Mouse (Mus musculus): ENCODE measurements around the gene Nfasc. TPM values are rescaled to one million over a fixed set of nuclear protein-coding genes. Genes with fewer than 3 reads are reported as not detected.

Nfasc gene
- polyA plus RNA-seq, 1 experiment: 0.67 TPM

DNA sequence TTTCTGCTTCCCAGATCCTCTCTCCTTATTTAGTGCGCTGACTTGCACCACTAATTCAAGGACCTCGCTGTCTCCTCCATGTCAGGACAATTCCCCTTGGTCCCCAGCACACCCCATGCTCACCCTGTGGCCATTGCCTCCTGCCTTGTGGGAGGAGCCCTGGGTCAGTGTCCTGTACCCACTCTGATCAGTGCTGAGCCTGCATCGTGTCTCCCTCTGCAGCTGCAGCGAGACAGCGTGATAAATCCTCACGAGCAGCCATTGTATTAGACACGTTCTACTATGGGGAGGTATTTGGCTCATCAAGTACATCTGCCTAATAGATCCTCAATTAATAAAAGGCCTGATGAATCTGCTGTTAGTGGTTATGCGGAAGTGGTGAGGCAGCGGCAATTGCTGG is 86.8 kb downstream of the Nfasc start:
- TF ChIP-seq POLR2A (IDR thresholded peaks at IDR 0.05; ENCODE audit: low read depth, low read length) (no peak), CTCF (IDR thresholded peaks at IDR 0.05; ENCODE audit: borderline replicate concordance, insufficient read depth, low read length) (no peak)
- Histone ChIP-seq H3K27ac (ENCODE audit: insufficient read depth, low read length) (no peak overlapping the region), H3K4me1 (ENCODE audit: control insufficient read depth, insufficient read depth, low read length) (no peaks in the 10 kb centered on the region), H3K4me3 (ENCODE audit: insufficient read depth, low read length) (no peak overlapping the region)

DNA sequence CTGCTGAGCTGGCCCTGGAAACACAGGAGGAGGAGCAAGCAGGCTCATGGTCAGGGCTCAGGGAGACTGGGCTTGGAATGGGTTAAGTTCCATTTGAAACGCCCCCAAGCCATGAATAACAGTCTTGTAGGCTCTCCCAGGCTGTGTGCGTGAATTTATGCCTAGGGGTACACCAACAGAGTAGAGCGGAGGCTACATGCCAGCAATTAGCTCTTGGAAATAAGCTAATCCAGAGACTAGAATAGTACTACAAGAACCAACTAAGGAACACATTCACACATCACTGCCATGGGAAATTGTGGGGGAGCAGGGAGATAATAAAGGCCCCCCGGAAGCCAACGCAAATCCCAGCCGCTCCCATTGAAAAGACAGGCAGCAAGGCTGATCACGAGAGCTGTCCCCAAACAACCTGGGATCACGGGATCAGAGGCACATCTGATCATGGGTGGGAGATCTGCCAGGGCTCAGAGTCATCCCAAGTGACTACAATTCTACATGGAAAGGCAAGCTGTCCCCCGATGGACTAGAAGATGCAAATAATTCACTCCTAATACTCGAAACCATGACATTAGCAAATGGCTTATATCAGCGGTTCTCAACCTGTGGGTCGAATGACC is 87.6 kb downstream of the Nfasc start:
- Histone ChIP-seq H3K4me3 (ENCODE audit: insufficient read depth, low read length) (no peak overlapping the region), H3K4me1 (ENCODE audit: control insufficient read depth, insufficient read depth, low read length) (no peaks in the 10 kb centered on the region), H3K27ac (ENCODE audit: insufficient read depth, low read length) (no peak overlapping the region)
- TF ChIP-seq CTCF (IDR thresholded peaks at IDR 0.05; ENCODE audit: borderline replicate concordance, insufficient read depth, low read length) (no peak), POLR2A (IDR thresholded peaks at IDR 0.05; ENCODE audit: low read depth, low read length) (no peak)

DNA sequence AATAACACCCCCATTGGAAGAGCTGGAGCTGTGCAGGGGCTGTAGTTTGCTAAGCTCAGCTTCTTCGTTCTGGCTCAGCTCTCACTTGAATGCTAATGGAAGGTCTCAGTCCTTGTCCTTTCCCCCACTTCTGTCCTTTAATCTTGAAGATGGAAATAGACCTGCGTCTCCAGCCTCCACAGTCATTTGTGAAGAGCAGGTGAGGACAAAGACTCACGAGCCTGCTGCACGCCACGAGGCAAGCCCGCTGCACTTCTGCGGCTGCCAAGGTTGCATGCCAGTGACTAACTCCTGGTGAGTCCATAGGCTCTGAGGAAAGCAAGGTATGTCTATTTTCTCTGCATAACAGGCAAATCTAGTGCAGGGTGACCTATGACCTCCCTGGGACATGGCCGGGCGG is 88.4 kb downstream of the Nfasc start:
- Histone ChIP-seq H3K27ac (ENCODE audit: insufficient read depth, low read length) (no peak overlapping the region), H3K4me3 (ENCODE audit: insufficient read depth, low read length) (no peak overlapping the region), H3K4me1 (ENCODE audit: control insufficient read depth, insufficient read depth, low read length) (no peaks in the 10 kb centered on the region)
- TF ChIP-seq CTCF (IDR thresholded peaks at IDR 0.05; ENCODE audit: borderline replicate concordance, insufficient read depth, low read length) (no peak), POLR2A (IDR thresholded peaks at IDR 0.05; ENCODE audit: low read depth, low read length) (no peak)

DNA sequence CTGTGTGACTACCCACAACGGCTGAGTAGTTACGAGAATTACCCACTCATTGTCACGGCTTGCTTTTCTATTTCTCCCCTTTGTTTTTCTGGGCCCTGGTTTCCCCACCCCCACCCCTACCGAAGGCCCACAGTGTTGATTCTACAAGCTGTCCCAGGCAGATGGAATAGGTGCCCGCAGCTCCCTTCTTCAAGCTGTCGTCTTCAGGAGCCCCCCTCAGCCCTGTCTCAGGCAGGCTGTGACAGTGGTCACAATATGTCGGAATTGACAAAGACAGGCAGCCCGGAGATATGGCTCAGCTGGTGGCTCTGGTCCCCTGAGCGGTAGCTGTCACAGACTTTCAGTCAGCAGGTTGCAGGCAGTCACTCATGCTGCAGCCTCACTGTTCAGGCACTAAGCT is 90.9 kb downstream of the Nfasc start:
- no peak overlapping the region for H3K27ac ChIP-seq (ENCODE audit: insufficient read depth, low read length)
- no peaks in the 10 kb centered on the region for H3K4me1 ChIP-seq (ENCODE audit: control insufficient read depth, insufficient read depth, low read length)
- TF ChIP-seq CTCF (IDR thresholded peaks at IDR 0.05; ENCODE audit: borderline replicate concordance, insufficient read depth, low read length): no peak
- TF ChIP-seq POLR2A (IDR thresholded peaks at IDR 0.05; ENCODE audit: low read depth, low read length): no peak
- H3K4me3 ChIP-seq (ENCODE audit: insufficient read depth, low read length): no peak overlapping the region

DNA sequence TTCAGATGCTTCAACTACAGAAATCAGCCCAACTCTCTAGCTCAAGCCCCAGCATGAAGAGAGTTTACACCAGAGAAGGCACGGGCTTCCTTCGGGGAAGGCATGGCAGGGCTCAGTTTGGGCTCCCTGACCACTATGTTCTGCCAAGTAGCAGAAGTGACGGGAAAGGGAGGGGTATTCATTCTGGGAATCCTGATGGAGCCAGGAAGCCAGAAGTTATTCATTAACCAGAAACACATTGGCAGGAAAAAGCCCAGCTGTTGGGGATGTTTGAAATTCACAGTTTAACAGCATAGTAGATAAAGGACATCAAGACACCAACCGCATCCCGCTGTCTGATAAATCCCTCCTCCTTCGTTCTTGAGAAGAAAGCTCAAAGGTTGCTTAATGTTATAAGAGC is 93.6 kb downstream of the Nfasc start:
- no peaks in the 10 kb centered on the region for H3K4me1 ChIP-seq (ENCODE audit: control insufficient read depth, insufficient read depth, low read length)
- peak overlapping the region; percentile 13; the same call in 1 of the 2 replicates for H3K27ac ChIP-seq (ENCODE audit: insufficient read depth, low read length)
- no peak overlapping the region for H3K4me3 ChIP-seq (ENCODE audit: insufficient read depth, low read length)
- TF ChIP-seq CTCF (IDR thresholded peaks at IDR 0.05; ENCODE audit: borderline replicate concordance, insufficient read depth, low read length): no peak
- TF ChIP-seq POLR2A (IDR thresholded peaks at IDR 0.05; ENCODE audit: low read depth, low read length): no peak

DNA sequence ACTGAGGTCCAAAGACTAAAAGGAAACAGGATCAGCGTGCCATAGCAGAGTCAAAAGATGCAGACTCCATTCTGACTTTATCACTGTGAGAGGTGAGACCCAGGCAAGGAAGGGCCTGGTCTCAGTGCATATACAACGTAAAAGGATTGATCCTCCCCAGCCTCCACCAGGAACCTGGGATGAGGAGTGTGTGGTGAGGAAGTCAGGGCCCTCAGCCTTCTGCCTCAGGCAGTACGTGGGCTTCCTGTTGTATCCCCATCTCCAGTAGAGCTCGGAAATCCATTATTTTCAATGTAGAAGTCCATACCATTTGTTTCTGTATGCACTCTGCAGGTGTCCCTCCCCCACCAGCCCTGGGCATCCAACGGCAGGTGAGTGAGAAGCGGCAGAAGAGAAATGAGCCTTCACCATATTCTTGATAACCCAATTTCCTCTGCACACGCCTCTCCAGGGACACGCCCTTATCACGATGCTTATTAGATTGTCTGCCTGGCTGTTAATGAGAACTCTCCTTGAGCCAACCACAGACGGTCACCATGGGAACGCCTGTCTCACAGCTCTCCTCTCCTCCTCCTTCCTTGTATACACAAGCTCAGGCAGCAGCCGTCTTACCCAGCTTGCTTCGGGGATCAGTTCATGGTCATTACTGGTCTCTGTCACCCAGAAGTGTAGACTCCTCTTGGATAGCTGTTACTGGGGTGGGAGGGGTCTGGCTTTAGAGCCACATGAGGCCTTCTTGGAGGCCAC is 100.4 kb downstream of the Nfasc start:
- Histone ChIP-seq H3K27ac (ENCODE audit: insufficient read depth, low read length) (no peak overlapping the region), H3K4me1 (ENCODE audit: control insufficient read depth, insufficient read depth, low read length) (no peaks in the 10 kb centered on the region), H3K4me3 (ENCODE audit: insufficient read depth, low read length) (no peak overlapping the region)
- no peak for TF ChIP-seq POLR2A (IDR thresholded peaks at IDR 0.05; ENCODE audit: low read depth, low read length)
- TF ChIP-seq CTCF (IDR thresholded peaks at IDR 0.05; ENCODE audit: borderline replicate concordance, insufficient read depth, low read length): no peak

DNA sequence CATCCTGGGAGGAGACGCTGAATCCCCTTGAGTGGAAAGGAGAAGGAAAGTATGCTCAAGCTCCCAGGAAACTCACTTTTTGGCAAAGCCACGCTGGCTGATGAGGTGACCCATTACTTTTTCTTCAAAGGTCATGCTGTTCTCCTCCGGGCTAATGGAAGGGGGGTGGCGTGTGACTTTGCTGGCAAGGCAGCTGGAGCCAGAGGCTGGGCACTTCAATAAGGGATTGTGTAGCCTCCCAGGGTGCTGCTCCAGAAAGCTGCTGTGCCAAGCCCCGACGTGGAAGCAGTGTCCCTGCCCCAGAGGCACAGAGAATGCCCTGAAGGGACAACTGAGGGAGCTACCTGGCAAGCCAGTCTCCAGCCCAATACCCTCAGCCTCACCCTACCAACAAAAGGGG is 101.3 kb downstream of the Nfasc start:
- H3K27ac ChIP-seq (ENCODE audit: insufficient read depth, low read length): no peak overlapping the region
- no peak for TF ChIP-seq POLR2A (IDR thresholded peaks at IDR 0.05; ENCODE audit: low read depth, low read length)
- no peaks in the 10 kb centered on the region for H3K4me1 ChIP-seq (ENCODE audit: control insufficient read depth, insufficient read depth, low read length)
- H3K4me3 ChIP-seq (ENCODE audit: insufficient read depth, low read length): no peak overlapping the region

DNA sequence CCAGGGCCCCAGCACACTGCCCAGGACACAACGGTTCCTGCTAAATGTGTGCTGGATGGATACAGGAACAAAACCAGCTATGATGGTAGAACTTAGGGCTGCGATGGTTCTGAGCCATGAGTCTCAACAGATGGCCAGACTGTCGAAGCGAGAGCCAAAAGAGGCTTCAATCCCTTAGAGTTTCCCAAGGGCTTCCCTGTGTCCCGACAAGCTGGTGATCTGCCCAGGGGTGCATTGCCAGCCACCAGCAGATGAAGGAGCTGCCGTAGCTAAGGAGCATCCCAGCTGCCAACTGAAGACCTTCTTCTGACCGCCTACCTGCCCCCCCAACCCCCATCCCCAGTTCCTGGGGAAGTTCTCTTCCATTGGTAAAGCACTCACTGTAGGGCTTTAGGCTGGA is 104.3 kb downstream of the Nfasc start:
- Histone ChIP-seq H3K4me3 (ENCODE audit: insufficient read depth, low read length) (no peak overlapping the region), H3K27ac (ENCODE audit: insufficient read depth, low read length) (no peak overlapping the region), H3K4me1 (ENCODE audit: control insufficient read depth, insufficient read depth, low read length) (no peaks in the 10 kb centered on the region)
- no peak for TF ChIP-seq CTCF (IDR thresholded peaks at IDR 0.05; ENCODE audit: borderline replicate concordance, insufficient read depth, low read length)
- no peak for TF ChIP-seq POLR2A (IDR thresholded peaks at IDR 0.05; ENCODE audit: low read depth, low read length)

DNA sequence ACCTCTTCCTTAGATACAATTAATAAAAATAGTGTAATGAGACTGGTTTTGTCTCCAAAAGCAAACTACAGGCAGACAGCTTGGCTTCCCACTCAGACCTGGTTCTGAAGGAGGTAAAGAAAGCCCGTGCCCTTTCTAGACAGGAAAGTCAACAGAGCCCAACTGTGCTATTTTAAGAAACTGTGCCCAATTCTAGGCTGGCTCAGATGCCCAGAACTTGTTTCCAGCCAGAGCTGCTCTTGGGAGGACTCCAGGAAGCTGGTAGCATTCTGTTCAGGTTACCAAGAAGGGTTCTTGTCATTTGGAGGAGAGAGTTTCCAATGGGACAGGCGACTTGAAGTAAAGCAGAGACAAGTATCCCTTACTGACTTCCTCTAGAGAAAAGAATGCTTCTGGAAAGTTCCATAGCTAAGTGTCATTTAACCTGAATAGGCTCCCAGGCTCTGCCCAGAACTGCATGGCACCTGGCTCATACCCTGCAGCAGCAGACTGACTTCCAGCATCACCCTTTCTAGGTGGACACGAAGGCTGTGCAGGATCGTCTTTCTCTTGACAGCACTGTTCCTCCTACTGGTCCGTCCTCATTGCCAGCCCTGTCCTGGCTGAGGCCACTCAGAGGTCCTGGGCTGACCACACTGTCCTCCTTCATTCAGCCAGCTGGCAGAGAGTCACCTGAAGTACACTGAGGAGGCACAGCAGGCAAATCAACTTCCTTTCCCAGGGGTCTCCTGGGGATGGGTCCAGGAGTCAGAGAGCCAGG is 111.8 kb downstream of the Nfasc start:
- H3K4me1 ChIP-seq (ENCODE audit: control insufficient read depth, insufficient read depth, low read length): no peaks in the 10 kb centered on the region
- no peak overlapping the region for H3K4me3 ChIP-seq (ENCODE audit: insufficient read depth, low read length)
- no peak overlapping the region for H3K27ac ChIP-seq (ENCODE audit: insufficient read depth, low read length)
- TF ChIP-seq POLR2A (IDR thresholded peaks at IDR 0.05; ENCODE audit: low read depth, low read length): no peak

DNA sequence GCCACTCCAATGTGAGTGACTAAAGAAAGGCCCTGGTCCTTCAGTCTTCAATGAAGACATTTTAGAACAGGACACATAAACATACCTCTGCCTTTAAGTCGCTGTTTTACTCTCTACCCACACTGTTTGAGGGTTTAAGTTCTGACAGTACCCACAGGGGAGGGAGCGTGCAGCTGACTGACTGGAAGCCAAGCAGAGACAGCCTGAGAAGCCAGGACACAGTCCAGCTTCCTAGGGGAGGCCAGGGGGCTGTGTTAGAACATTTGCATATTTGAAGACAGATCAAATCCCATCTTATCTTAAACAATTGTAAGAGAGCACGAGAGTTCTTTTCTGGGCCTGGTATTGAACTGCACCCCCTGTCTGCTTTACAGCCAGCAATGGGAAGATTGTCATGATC is 113.0 kb downstream of the Nfasc start:
- TF ChIP-seq POLR2A (IDR thresholded peaks at IDR 0.05; ENCODE audit: low read depth, low read length): no peak
- TF ChIP-seq CTCF (IDR thresholded peaks at IDR 0.05; ENCODE audit: borderline replicate concordance, insufficient read depth, low read length): no peak
- Histone ChIP-seq H3K4me3 (ENCODE audit: insufficient read depth, low read length) (no peak overlapping the region), H3K4me1 (ENCODE audit: control insufficient read depth, insufficient read depth, low read length) (no peaks in the 10 kb centered on the region), H3K27ac (ENCODE audit: insufficient read depth, low read length) (no peak overlapping the region)
